Mouse (Mus musculus) urinary bladder, adult 18-20 months (tissue): ENCODE data around the gene Gpr107.

Experiments used
- DNase-seq, 2 experiments: peaks; one replicate each; pipeline ENCODE4 v3.0.0; 2022; ENCODE audit warnings: low spot score in 2 of 2, mixed read lengths in 2 of 2

Gpr107 gene

GRCm38 (mm10) chr2:31127219-31127618 lies 24.9 kb upstream of the Gpr107 start:
- DNase-seq: no peak

GRCm38 (mm10) chr2:31127899-31128298 lies 24.2 kb upstream of the Gpr107 start:
- DNase-seq: peak in 1 of 2 experiments; percentile 51

- DNase-seq: no peak
Measured at GRCm38 (mm10) chr2:31129742-31130518, 22.2 kb upstream of the Gpr107 start.

GRCm38 (mm10) chr2:31130815-31131299 lies 21.3 kb upstream of the Gpr107 start:
- DNase-seq: no peak

GRCm38 (mm10) chr2:31132682-31133081 lies 19.4 kb upstream of the Gpr107 start:
- no peak for DNase-seq

- no peak for DNase-seq
Measured at GRCm38 (mm10) chr2:31133981-31134380, 18.1 kb upstream of the Gpr107 start.

- no peak for DNase-seq
Measured at GRCm38 (mm10) chr2:31135512-31135931, 16.6 kb upstream of the Gpr107 start.

- DNase-seq: no peak
Measured at GRCm38 (mm10) chr2:31136338-31136737, 15.8 kb upstream of the Gpr107 start.

- DNase-seq: no peak
Measured at GRCm38 (mm10) chr2:31137018-31137590, 15.0 kb upstream of the Gpr107 start.

- DNase-seq: no peak
Measured at GRCm38 (mm10) chr2:31139174-31139632, 12.9 kb upstream of the Gpr107 start.

- DNase-seq: no peak
Measured at GRCm38 (mm10) chr2:31139991-31140771, 11.9 kb upstream of the Gpr107 start.

- no peak for DNase-seq
Measured at GRCm38 (mm10) chr2:31140772-31141073, 11.4 kb upstream of the Gpr107 start.

- DNase-seq: peak in 1 of 2 experiments; percentile 45
Measured at GRCm38 (mm10) chr2:31141074-31141866, 10.8 kb upstream of the Gpr107 start.

GRCm38 (mm10) chr2:31141867-31142454 lies 10.2 kb upstream of the Gpr107 start, which contains the start of gene Fnbp1:
TSS of gene Fnbp1 (minus strand) at chr2:31142008.
- peak; percentile 82 to 86 for DNase-seq

- no peak for DNase-seq
Measured at GRCm38 (mm10) chr2:31142505-31142904, 9.6 kb upstream of the Gpr107 start.

- no peak for DNase-seq
Measured at GRCm38 (mm10) chr2:31143326-31143725, 8.8 kb upstream of the Gpr107 start.

GRCm38 (mm10) chr2:31143768-31144695 lies 8.1 kb upstream of the Gpr107 start:
- DNase-seq: no peak

GRCm38 (mm10) chr2:31144901-31145300 lies 7.2 kb upstream of the Gpr107 start:
- no peak for DNase-seq

- DNase-seq: no peak
Measured at GRCm38 (mm10) chr2:31147054-31147453, 5.1 kb upstream of the Gpr107 start.

- DNase-seq: no peak
Measured at GRCm38 (mm10) chr2:31150762-31151161, 1.4 kb upstream of the Gpr107 start.
